Mouse (Mus musculus): ENCODE measurements around the gene Hrh1.

DNA sequence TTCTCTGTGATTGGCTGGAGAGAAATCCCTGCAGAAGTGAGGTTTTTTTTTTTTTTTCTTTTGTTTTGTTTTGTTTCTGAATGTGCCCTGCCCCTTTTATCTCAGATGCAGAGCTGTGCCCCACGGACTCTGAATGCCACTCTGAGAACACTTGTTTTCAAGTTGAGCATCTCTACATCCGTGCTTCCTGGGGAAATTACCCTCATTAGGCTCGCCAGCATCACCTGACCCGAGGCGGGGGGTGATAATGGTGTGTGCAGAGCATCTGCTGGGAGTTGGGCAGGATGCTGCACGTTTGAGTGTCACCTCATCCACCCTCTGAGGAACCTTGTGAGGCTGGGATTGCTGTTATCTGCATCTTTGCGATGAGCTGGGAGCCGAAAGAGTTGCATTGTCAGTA lies 14.2 kb downstream of the Hrh1 start:
- no peak for TF ChIP-seq POLR2A (IDR thresholded peaks at IDR 0.05; ENCODE audit: control insufficient read depth, low read depth, low read length)
- TF ChIP-seq CTCF (IDR thresholded peaks at IDR 0.05; ENCODE audit: control insufficient read depth, insufficient read depth, insufficient replicate concordance, low read depth, low read length), result no peak
